Mouse (Mus musculus): ENCODE results near the gene Sorbs1. TPM values are rescaled to one million over a fixed set of nuclear protein-coding genes. Genes with fewer than 3 reads are reported as not detected.
A peak's percentile ranks its signal among the peaks of the same experiment; 100 is the strongest.

The Sorbs1 gene
- total and polyA plus RNA-seq, 2 experiments from 2014 or later, result 140 to 153 TPM

DNA sequence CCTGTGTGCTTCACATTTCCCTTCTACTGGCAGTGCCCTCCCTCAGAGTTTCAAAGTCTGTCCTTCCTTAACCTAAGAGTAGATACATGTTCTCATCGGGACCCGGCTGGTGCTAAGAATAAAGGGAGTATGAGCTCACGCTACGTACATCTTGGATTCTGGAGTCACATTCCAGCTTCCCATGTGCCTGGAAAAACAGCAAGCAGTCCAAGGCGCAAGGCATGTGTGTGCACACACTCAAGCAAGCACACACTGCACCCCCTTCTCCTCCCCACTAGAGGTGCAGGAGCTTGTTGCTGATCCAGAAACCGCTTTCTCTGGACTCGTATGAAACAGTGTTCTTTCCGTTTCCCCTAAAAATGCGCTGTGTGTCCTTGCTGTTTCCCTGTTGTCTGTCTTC is 210.7 kb downstream of the Sorbs1 start:
- peak; percentile 93 for DNase-seq (ENCODE audit: low spot score)
- Histone ChIP-seq H3K9me3 (replicated peaks; ENCODE audit: control insufficient read depth, low read length) (no peaks in the 10 kb centered on the region), H3K27me3 (ENCODE audit: control insufficient read depth, insufficient read depth, low read length) (no peaks in the 10 kb centered on the region), H3K36me3 (replicated peaks; ENCODE audit: control insufficient read depth, insufficient read depth, low read length) (peaks cover 57% of the 10 kb centered on the region), H3K27ac (ENCODE audit: low read depth) (peak overlapping the region; percentile 86), H3K4me1 (ENCODE audit: control insufficient read depth, insufficient read depth) (peaks cover 14% of the 10 kb centered on the region), H3K4me2 (ENCODE audit: low read depth, low read length) (peak overlapping the region; percentile 8; the same call in 1 of the 2 replicates), H3K4me3 (ENCODE audit: low read depth, low read length) (no peak overlapping the region), H3K9ac (replicated peaks; ENCODE audit: low read depth, low read length) (peak overlapping the region; percentile 3; the same call in 1 of the 2 replicates)
- TF ChIP-seq CTCF (IDR thresholded peaks at IDR 0.05; ENCODE audit: low read depth), result peak; percentile 34
- no peak for TF ChIP-seq EP300 (IDR thresholded peaks at IDR 0.05; ENCODE audit: low read depth)
- 33% methylated on average over 9 of the region's 9 CpGs for WGBS
- ATAC-seq (ENCODE audit: insufficient read depth, low read depth), result peak; percentile 94

DNA sequence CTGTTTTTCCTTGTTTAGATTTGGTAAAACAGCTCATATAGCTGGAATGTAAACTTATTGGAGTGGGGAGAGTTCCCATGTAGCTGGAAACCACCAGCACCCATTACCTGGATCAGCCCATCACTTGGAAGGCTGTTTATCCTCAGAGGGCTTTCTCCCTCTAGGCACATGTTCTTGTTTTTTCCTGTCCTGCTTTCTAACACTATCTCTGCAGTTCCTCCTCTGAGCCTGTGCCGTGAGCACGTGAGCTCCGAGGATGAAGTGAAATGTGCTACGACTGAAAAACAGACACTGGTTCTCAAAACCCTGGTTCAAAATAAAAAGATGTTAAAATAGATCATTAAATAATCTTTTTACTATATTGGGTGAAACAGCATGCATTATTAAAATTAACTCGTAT is 211.1 kb downstream of the Sorbs1 start:
- Histone ChIP-seq H3K4me2 (ENCODE audit: low read depth, low read length) (no peak overlapping the region), H3K27me3 (ENCODE audit: control insufficient read depth, insufficient read depth, low read length) (no peaks in the 10 kb centered on the region), H3K9me3 (replicated peaks; ENCODE audit: control insufficient read depth, low read length) (no peaks in the 10 kb centered on the region), H3K36me3 (replicated peaks; ENCODE audit: control insufficient read depth, insufficient read depth, low read length) (peaks cover 52% of the 10 kb centered on the region), H3K4me1 (ENCODE audit: control insufficient read depth, insufficient read depth) (peaks cover 14% of the 10 kb centered on the region), H3K27ac (ENCODE audit: low read depth) (peak overlapping the region; percentile 86), H3K9ac (replicated peaks; ENCODE audit: low read depth, low read length) (no peak overlapping the region; the same call in 1 of the 2 replicates), H3K4me3 (ENCODE audit: low read depth, low read length) (no peak overlapping the region)
- DNase-seq (ENCODE audit: low spot score) (peak; percentile 35), ATAC-seq (ENCODE audit: insufficient read depth, low read depth) (0 out of 2 replicates have a peak, but pooled peaks have one; percentile 19)
- WGBS, result 25% methylated on average over 5 of the region's 5 CpGs
- TF ChIP-seq EP300 (IDR thresholded peaks at IDR 0.05; ENCODE audit: low read depth), result no peak
- no peak for TF ChIP-seq CTCF (IDR thresholded peaks at IDR 0.05; ENCODE audit: low read depth)

- ATAC-seq (ENCODE audit: insufficient read depth, low read depth), result no peak
- H3K36me3 ChIP-seq (replicated peaks; ENCODE audit: control insufficient read depth, insufficient read depth, low read length), result peaks cover 46% of the 10 kb centered on the region
- no peaks in the 10 kb centered on the region for H3K9me3 ChIP-seq (replicated peaks; ENCODE audit: control insufficient read depth, low read length)
- no peak overlapping the region for H3K9ac ChIP-seq (replicated peaks; ENCODE audit: low read depth, low read length)
- no peak overlapping the region for H3K27ac ChIP-seq (ENCODE audit: low read depth)
- TF ChIP-seq EP300 (IDR thresholded peaks at IDR 0.05; ENCODE audit: low read depth), result no peak
- TF ChIP-seq CTCF (IDR thresholded peaks at IDR 0.05; ENCODE audit: low read depth), result no peak
- H3K4me2 ChIP-seq (ENCODE audit: low read depth, low read length), result no peak overlapping the region
- no peaks in the 10 kb centered on the region for H3K27me3 ChIP-seq (ENCODE audit: control insufficient read depth, insufficient read depth, low read length)
- WGBS, result 86% methylated on average over 12 of the region's 12 CpGs
- no peak overlapping the region for H3K4me3 ChIP-seq (ENCODE audit: low read depth, low read length)
- H3K4me1 ChIP-seq (ENCODE audit: control insufficient read depth, insufficient read depth), result peaks cover 15% of the 10 kb centered on the region
- DNase-seq (ENCODE audit: low spot score), result no peak
Measured at GRCm38 (mm10) chr19:40299983-40300759, 213.4 kb downstream of the Sorbs1 start.

DNA sequence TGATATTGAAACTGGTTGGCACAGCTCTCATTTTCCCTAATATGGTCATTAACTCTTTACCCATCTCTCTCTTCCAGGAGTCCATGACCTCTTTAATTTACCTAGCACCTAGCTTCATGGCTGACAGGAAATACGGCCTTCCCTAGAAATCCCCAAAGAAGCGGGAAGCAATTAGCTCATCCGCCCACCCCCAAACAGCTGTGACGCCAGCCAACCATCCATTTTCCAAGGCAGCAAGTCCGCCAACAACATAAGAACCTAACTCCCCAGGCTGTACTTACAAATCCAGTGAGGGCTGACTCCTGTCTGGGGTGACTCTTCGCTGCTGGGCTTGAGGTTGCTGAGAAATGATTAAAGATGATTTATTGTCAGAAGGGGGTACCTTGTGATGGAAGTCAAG is 214.4 kb downstream of the Sorbs1 start:
- Histone ChIP-seq H3K4me1 (ENCODE audit: control insufficient read depth, insufficient read depth) (peaks cover 10% of the 10 kb centered on the region), H3K36me3 (replicated peaks; ENCODE audit: control insufficient read depth, insufficient read depth, low read length) (peaks cover 51% of the 10 kb centered on the region), H3K27me3 (ENCODE audit: control insufficient read depth, insufficient read depth, low read length) (no peaks in the 10 kb centered on the region), H3K9ac (replicated peaks; ENCODE audit: low read depth, low read length) (no peak overlapping the region), H3K4me3 (ENCODE audit: low read depth, low read length) (no peak overlapping the region), H3K27ac (ENCODE audit: low read depth) (no peak overlapping the region), H3K4me2 (ENCODE audit: low read depth, low read length) (no peak overlapping the region), H3K9me3 (replicated peaks; ENCODE audit: control insufficient read depth, low read length) (no peaks in the 10 kb centered on the region)
- DNase-seq (ENCODE audit: low spot score) (no peak), ATAC-seq (ENCODE audit: insufficient read depth, low read depth) (no peak)
- 87% methylated on average over 6 of the region's 6 CpGs for WGBS
- TF ChIP-seq EP300 (IDR thresholded peaks at IDR 0.05; ENCODE audit: low read depth), result no peak
- no peak for TF ChIP-seq CTCF (IDR thresholded peaks at IDR 0.05; ENCODE audit: low read depth)

DNA sequence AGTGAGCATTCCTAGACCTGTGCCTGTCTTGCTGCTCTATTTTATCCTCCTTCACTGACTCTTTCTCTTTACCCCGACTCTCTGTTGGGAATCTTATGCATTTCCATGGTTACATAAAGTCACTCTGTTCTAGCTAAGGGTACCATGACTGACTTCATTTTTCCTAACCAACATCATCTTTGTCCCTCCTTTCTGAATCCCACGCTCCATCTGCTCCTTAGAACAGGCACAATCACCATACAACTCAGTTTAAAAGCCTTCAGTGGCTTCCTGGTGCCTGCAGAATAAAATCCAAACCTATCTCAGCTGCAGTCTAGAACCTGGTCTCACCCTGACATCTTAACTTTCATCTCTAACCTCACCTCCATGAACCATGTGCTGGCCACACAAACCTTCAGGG is 215.0 kb downstream of the Sorbs1 start:
- no peaks in the 10 kb centered on the region for H3K27me3 ChIP-seq (ENCODE audit: control insufficient read depth, insufficient read depth, low read length)
- H3K9ac ChIP-seq (replicated peaks; ENCODE audit: low read depth, low read length), result no peak overlapping the region
- no peaks in the 10 kb centered on the region for H3K9me3 ChIP-seq (replicated peaks; ENCODE audit: control insufficient read depth, low read length)
- ATAC-seq (ENCODE audit: insufficient read depth, low read depth) (no peak), DNase-seq (ENCODE audit: low spot score) (no peak)
- WGBS, result 72% methylated on average over 2 of the region's 2 CpGs
- H3K4me2 ChIP-seq (ENCODE audit: low read depth, low read length), result no peak overlapping the region
- peaks cover 10% of the 10 kb centered on the region for H3K4me1 ChIP-seq (ENCODE audit: control insufficient read depth, insufficient read depth)
- no peak for TF ChIP-seq CTCF (IDR thresholded peaks at IDR 0.05; ENCODE audit: low read depth)
- no peak for TF ChIP-seq EP300 (IDR thresholded peaks at IDR 0.05; ENCODE audit: low read depth)
- H3K4me3 ChIP-seq (ENCODE audit: low read depth, low read length), result no peak overlapping the region
- peak overlapping the region; percentile 74 for H3K27ac ChIP-seq (ENCODE audit: low read depth)
- H3K36me3 ChIP-seq (replicated peaks; ENCODE audit: control insufficient read depth, insufficient read depth, low read length), result peaks cover 57% of the 10 kb centered on the region
